Mouse (Mus musculus): ENCODE measurements at regions not wholly inside any gene's neighbourhood (a gene's known extent, or its start where the extent isn't known, plus 50 kb on each side); places are given as distances from the start of the nearest gene placed in this dataset.
A peak's percentile ranks its signal among the peaks of the same experiment; 100 is the strongest.

DNA sequence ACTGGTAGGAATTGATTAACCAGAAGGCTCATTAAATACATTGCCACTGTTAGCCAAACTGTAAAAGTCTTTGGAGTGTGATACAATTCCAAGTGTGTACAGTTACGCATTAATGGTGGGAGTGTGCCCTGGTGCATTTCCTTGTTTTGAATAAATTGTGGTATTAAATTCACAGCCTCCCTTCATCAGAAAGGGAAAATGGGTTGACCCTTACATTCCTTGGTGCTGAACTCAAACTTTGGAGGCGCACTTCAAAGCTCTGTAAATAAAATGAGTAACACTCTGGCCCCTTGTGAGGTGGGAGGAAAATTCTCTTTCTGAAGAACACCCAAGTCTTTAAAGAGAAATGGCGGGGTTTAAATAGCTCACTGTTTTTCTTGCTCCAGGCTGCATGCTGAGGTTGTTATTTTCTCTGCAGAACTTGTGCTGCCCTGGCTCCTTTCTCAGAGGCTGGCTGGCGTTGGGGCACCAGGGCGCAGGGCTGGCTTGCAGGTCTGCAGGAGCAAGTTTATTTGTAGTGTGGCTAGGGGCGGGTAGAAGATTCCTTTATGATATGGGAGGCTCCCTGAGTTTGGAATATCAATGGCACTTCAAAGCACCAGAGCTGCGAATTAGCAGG lies 266.7 kb downstream of the Gpat3 start:
- DNase-seq: no peak

DNA sequence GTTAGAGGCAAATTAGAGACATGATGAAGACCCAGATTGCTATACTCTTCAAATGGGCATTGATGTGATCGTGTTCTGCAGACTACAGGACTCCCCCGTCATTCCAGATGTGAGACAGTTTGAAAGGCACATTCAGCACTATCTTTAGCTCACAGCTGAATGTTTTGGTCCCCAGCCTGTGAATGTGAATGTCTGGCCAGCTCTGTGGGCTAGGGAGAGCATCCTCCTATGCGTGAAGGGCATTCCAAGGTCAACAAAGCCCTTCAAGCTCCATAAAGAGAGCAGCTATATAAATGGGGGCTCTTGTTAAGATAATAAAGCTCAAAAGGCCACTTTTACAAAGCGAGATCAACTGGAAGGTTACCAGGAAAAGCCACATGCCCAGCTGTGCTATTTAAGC lies 266.1 kb downstream of the Gpat3 start:
- no peak for DNase-seq

DNA sequence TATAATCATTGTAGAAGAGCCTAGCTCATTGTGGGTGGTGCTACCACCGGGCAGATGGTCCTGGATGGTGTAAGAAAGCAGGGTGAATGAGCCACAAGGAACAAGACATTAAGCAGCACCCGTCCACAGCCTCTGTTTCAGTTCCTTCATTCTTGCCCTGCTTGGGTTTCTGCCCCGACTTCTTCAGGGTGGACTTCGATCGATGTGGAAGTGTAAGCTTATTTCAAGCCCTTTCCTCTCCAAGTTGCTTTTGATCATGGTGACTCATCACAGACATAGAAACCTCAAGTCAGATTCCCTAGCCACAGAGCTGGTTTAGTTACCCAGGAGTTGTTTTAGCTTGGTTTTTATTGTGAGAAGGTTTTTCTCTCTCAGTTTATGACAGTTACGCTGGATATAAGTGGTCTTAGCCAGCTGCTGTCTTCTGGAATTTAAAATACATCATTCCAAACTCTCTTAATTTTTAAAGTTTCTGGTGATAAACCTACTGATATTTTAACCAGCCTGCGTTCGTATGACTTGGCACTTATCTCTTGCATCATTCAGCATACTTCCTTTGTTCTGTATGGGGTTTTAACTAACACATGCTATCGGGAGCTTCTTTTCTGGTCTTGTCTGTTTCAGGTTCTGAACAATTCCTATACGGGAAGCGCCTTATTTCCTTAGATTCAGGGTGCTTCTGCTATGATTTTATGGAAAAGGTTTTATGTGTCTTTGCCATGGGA lies 255.6 kb downstream of the Gpat3 start:
- DNase-seq: no peak

DNA sequence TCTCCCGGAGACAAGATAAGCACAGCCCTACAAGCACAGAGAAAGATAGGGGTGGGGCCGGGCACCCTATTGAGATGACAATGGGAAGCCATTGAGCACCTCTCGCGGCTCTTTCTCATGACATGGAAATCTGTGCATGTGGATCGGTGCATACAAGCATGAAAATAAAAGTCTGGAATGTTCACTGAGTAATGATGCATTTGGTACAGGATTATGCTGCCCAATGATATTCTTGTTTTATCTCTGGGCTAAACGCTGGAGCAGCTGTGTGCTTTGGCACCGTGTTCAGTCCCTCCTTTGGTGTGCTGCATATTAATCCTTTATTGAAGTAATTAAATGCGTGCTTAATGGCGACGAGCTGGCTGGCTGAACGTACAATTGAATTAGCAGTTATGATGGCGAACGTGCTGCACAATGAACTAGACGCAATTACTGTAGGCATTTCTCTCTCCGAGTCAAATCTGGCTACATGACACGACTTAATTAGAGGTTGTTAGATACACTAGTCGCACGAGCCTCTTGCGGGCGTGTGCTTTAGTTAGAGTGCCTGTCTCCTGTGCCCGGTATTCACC lies 245.6 kb downstream of the Gpat3 start:
- no peak for DNase-seq

DNA sequence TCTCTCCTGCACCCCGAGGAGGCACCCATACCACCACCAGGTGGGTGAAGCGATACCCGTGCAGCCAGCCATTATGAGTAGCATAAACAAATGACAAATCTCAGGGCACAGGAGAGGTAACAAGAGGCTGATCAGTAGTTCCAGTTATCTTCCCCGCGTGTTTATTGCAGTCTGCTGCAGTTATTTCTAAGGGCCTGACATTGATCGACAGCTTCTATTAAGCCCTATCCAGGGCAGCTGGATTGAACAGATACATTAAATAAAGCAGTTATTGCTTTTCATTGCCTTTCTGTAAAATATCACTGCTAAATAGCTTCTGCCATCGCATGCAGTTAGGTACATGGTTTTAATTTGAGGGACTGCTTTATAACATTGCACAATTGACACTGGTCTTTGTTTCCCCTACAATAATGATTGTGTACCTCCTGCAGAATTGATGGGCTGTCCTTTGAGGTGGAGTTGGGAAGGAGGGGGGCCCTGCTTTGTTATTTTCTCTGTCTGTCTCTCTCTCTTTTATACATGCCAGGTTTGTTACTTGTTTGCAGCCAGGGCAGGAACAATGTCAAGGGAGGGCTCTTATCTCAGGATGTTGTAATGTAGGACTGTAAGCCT lies 245.0 kb downstream of the Gpat3 start:
- no peak for DNase-seq

DNA sequence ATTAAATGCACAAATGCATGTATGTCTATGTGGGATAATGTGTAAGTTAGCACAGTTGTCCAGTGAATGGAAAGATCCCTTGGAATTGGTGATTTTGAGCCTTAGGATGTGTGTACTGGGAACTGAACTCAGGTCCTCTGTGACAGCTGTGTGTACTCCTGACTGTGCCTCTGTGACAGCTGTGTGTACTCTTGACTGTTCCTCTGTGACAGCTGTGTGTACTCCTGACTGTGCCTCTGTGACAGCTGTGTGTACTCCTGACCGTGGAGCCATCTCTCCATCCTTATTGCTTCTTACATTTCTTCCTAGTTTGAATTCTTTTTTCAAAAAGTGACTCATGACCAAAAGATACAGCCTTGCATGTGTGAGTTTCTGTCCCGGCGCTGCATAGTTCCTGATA lies 239.7 kb downstream of the Gpat3 start:
- no peak for DNase-seq

DNA sequence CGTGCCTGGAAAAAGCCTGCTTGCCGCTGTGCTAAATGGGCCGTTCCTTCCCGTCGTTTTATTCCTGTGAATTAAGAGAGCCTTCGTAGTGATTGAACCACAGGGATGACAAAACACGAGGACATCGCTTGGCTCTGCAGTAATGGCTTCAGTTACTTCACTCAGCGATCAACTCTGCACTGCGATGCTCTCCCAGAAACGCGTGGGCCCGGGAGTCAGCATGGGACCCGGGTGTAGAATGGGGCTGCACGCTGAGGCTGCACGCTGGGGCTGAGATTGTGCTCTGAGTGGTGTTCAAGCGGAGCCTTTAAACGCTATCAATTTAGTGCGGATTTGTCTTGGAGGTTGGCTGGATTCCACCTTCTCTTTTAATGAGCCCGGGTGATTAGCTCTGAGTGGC lies 237.1 kb downstream of the Gpat3 start:
- DNase-seq: no peak

DNA sequence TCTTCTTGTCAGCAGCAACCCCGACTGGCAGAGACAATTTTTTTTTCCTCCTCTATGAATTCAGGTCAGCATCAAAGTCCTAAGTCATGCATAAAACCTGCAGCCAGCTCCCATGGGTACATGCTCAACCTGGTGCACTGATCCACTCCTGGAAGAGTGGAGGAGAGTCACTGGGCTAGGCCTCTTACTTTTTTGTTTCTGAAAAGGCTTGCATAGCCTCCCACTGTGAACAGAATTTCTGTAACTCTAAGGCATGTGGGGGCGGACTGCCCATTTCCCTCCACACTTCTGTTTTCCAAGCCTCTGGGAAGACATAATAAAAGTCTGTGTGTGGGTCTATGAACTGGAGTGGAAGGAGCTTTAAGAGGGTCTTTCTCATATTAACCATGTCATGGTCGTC lies 218.8 kb downstream of the Gpat3 start:
- DNase-seq: no peak

DNA sequence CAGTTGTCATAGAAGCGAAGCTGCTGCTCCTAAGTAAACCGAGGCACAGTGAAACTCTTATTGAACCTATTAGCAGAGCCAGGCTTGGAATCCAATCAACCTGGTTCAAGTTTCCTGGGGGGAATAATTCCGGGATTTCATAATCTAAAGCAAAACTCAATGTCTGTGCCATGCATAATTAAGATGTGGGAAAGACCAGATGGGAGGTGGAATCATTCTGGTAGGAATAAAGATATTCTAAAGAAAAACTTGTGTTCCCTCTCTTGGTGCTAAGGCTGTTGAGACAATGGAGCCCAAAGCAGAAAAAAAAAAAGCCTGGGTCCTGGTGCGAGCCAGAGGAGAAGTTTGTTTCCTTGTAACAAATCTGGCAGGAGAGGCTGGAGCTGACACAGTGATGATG lies 217.7 kb downstream of the Gpat3 start:
- no peak for DNase-seq

DNA sequence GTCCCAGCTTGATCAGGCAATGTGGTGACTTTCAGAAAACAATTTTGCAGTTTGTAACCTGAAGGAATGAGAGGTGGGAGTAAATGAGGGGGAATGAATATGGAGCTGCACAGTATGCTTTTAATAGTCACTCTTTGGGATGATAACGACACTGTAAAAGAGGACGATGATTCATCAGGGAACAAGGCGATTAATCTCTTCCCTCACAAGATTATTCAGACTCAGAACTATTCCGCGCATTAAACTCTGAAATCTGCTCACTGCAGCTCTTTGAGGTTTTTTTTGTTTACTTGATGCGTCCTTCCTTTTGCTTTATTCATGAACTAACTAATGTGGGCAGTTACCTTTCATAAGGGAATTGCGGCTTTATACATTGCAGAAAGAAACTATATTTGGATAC lies 206.1 kb downstream of the Gpat3 start:
- DNase-seq: no peak

DNA sequence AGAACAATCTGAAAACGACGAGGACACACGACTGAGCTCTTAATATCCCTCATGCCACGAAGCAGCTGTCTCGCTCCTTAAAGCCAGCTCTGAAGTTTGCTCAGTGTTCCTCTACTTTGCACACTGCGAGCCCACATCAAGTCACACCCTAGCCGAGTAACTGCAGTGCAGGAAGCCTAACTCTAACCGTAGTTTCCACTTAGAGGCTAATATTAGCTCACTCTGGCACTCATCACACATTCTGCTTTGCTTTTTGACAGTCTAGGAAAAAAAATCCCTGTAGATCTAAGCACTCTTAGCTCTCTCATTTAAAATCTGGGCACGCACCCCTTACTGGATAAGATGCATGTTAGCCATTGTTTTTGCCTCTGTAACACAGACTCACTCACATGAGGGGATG lies 195.0 kb downstream of the Gpat3 start:
- no peak for DNase-seq

DNA sequence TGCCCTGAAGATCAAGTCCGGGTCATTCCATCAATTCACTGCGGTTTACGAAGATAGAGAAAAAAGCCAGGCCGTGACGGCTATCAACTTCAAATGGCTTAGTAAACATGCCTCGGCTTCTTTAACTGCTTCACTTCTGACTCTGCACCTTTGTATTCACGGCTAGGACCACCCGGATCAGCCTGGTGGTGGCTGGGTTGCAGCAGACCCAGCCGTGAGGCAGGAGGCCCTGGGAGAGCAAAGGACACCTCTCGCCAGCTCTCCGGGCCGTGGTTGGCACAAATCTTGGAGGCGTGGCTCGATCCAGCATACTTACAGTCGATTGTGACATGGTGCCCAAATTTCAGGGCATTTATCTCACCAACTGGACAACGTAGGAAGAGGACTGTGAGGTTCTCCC lies 187.5 kb downstream of the Gpat3 start:
- DNase-seq: no peak

DNA sequence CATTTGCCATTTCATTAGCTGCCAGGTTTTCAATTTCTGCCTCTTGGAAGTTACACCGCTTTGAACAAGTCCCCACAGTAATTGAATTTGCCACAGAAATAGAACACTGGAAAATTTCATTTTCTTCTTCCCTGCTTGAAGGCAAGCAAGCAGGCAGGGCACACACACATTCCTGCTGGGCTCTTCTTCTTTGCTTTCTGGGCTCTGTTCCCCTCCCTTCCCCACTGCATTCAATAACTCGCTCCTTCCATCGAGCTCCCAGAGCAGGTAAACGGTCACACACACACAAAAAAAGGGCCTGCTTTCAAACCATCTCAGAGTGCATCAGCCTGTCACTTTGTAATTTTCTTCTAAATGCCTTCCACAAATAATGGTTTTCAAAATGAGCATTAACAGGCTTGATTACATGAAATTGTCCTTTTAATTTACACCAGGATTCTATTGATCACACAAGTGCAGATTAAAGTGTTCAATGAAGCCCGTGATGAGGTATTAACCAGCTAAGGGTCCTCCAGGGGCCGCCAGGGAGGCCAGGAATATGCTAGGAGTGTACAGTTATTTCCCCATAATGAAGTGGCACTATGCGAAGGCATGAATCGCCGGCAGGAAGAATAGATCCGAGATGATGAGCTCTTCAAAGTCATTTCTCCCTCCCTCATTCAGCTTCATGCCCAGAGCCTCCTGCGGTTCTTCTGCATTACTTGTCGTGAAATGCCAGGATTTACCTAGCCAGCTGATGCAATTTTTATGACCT lies 186.8 kb downstream of the Gpat3 start:
- DNase-seq: no peak

DNA sequence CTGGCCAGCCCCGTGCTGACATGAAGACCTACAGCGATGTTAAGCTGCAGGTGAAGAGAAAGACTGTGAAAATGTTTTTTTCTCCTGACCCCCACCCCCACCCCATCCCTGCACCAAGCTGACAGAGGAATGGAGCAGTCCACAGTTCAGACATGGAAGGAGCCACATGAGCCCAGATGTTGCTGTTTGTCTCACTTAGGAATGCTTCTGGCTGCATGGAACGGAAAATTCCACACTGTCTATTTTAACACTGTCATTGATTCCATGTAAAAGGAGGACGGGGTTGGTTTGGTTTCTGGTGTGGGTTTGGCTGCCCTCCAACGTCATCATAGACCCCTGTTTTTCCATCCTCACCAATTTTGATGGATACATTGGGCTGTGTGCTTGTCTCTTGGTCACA lies 179.3 kb downstream of the Gpat3 start:
- no peak for DNase-seq

DNA sequence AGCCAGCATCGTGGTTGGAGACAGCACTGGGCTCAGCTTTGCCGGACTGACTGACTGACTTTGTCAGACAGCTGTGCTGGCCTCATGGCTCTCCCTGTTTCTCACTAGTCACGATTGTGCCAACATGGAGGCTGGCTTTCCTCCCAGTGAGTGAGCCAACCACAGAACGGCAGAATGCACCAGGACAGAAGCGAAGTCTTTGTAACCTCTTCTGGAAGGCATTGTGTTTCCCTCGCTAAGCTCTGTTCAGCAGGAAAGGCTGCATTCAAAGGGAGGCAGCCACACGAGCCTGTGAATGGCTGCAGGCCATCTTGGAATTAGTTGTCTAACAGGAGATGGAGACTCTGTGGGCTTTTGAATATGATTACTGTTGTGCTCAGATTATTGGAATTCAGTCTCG lies 178.3 kb downstream of the Gpat3 start:
- no peak for DNase-seq

DNA sequence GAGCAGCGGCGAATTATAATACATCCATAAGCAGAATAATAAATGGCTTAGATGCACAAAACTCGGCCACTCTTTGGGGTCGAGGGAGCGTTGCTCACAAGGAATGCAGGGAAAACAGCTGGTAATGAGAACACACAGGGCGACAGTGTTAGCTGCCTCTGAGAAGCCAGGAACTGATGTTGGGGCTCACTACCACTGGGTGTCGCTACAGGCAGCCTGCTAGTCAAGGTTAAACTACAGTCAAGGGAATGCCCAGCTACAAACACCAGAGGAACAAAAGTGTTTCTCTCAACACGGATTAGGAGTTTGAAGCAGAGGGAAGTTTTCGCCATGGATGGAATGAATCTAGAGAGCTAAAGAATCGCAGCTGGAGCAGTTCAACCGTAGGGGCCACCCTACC lies 175.3 kb downstream of the Gpat3 start:
- DNase-seq: peak; percentile 39

DNA sequence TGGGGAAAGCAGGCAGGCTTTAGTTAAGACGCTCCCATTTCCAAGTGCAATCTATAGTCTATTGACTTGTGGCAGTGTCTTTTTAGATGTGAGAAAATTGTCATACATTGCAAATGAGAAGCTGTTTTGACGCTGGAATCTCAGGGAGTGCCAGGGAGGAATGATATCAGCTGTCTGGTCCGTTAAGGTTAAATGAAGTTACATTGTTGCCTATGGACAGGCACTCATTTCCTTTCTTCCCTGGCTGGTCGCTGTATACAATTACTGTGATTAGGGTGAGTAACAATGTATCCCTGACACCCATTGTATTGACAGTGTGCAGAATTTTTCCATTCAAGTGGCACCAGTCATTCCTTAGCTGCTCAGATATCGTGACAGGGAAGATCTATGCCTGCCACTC lies 168.3 kb downstream of the Gpat3 start:
- DNase-seq: no peak

DNA sequence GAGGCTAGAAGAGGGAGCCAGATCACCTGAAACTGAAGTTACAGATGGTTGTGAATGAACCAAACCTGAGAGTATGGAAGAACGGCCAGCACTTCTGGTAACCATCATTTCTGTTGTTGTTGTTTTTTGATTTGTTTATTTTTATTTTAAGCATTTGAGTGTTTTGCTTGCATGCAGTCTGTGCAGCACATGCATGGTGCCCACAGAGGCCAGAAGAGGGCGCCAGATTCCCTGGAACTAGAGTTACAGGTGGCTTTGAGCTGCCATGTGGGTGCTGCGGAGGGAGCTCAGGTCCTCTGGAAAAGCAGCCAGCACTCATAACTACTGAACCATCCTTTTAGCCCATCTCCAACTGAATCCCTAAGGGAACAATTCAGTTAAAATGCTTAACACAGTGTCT lies 159.7 kb downstream of the Gpat3 start:
- no peak for DNase-seq

DNA sequence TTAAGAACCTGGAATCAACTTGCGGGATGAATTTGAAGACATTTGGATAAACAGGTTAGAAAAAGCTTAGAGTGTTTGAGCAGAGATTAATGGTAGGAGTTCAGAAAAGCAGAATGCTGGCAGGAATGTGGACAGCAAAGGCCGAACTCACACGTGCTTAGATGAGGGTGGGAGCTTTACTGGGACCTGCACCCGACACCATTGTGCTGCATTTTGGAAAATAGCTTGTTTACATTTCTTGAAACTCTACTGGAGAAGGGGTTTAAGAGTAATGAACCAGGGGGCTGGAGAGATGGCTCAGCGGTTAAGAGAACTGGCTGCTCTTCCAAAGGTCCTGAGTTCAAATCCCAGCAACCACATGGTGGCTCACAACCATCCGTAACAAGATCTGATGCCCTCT lies 154.9 kb downstream of the Gpat3 start:
- DNase-seq: no peak

DNA sequence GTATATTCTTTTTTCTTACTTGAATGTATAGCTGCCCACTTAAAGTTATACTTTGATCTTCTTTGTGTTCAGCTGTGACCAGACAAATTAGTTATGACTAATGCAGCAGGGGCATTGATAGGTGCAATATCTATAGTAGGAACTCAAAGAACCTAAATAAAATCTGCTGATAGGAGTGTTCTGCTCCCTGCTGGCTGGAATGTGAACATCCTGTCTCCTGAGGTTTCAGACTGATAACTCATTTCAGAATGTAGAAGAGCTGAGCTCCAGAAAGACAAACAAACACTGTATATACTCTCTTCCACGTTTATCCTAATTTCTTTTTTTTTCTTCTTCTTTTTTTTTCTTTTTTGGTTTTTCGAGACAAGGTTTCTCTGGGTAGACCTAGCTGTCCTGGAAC lies 146.9 kb downstream of the Gpat3 start:
- no peak for DNase-seq

DNA sequence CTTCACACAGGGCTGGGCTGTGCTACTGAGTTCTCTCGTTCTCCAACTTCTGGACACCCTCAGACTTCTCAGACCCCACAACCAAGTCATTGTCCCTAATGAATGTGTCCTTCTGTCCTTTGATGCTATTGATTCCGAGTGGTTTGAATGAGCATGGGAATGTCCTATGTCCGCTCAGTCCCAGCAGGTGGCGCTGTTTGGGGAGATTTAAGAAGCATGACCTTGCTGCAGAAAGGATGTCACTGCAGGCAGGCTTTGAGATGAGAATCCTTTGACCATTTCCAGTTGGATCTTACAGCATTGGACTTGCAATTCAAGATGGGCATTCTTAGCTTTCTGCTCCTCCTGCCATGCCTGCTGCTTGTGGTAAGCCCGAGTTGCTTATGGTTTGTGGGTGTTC lies 146.1 kb downstream of the Gpat3 start:
- peak; percentile 13 for DNase-seq

DNA sequence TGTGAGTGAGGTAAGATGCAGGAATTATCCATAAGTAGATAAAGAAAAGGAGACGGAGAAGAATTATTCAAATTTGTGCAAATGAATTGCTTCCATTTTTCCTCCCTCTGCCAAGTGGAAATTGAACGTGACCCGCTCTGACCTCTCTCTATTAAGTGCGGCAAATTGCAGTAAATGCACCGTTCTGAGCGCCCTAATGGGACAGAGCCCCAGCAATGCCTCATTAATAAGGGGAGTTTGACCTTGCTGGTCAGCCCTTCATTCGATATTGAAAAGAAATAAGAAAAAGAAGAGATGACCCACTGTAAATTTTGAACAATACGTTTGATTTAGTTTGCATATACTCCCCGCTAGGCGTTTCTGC lies 137.0 kb downstream of the Gpat3 start:
- no peak for DNase-seq

DNA sequence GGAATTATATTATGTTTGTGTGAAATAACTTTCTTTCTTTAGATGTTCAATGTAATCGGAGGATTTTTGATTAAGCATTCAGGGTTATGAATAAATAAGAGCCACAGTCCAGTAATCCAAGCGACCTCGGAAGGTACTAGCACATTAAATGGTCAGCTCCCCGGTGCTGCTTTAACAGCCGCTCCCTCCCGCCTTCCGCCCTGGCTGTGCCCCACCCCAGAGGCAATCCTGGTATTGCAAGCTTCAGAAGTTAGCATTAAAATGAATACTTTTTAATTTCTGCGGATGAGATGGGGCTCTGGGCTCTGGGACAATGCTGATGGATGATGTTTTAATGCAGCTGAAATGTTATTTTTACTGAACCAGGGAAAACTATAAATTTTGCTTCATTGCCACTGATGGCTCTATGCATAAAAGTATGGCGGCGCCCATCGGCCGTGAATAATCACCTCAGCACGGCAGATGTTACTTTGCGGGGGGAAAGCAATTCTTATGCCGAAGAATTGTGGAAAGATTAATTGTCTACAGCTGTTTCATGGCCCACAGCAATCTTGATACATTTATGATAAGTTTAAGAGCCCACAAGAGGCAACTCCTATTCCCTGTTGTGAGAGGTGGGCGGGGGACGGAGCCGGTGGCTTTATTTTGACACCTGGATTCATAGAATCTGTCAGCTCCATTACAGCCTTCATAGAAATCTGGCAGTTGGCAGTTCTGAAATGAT lies 136.5 kb downstream of the Gpat3 start:
- no peak for DNase-seq
